Mouse (Mus musculus): ENCODE measurements around the gene Rab3d.

Gene Rab3d

GRCm38 (mm10) chr9:21938234-21938855 lies 20.4 kb upstream of the Rab3d start:
- DNase-seq (ENCODE audit: low spot score), result no peak

GRCm38 (mm10) chr9:21937711-21938175 lies 19.8 kb upstream of the Rab3d start:
- no peak for DNase-seq (ENCODE audit: low spot score)

- peak; percentile 99 for DNase-seq (ENCODE audit: low spot score)
These were observed 18.9 kb upstream of the Rab3d start, which contains the start of gene Plppr2 for GRCm38 (mm10) chr9:21936692-21937570. TSS of gene Plppr2 (plus strand) at chr9:21937033.

- no peak for DNase-seq (ENCODE audit: low spot score)
These were observed 17.6 kb upstream of the Rab3d start for GRCm38 (mm10) chr9:21935466-21936131.

GRCm38 (mm10) chr9:21934021-21934420 lies 16.0 kb upstream of the Rab3d start:
- no peak for DNase-seq (ENCODE audit: low spot score)

- DNase-seq (ENCODE audit: low spot score), result no peak
These were observed 14.6 kb upstream of the Rab3d start for GRCm38 (mm10) chr9:21932445-21933137.

- DNase-seq (ENCODE audit: low spot score), result no peak
These were observed 14.0 kb upstream of the Rab3d start for GRCm38 (mm10) chr9:21932006-21932405.

GRCm38 (mm10) chr9:21929208-21929607 lies 11.2 kb upstream of the Rab3d start:
- no peak for DNase-seq (ENCODE audit: low spot score)

GRCm38 (mm10) chr9:21927208-21927753 lies 9.3 kb upstream of the Rab3d start, which contains the start of the genes Ccdc159 and Tmem205:
TSS of gene Ccdc159 (plus strand) at chr9:21927471.
TSS of gene Tmem205 (minus strand) at chr9:21927556.
- peak; percentile 96 for DNase-seq (ENCODE audit: low spot score)

- no peak for DNase-seq (ENCODE audit: low spot score)
These were observed 8.8 kb upstream of the Rab3d start for GRCm38 (mm10) chr9:21926784-21927183.

- no peak for DNase-seq (ENCODE audit: low spot score)
These were observed 8.2 kb upstream of the Rab3d start for GRCm38 (mm10) chr9:21926155-21926554.

- DNase-seq (ENCODE audit: low spot score), result no peak
These were observed 7.5 kb upstream of the Rab3d start for GRCm38 (mm10) chr9:21925506-21925905.

GRCm38 (mm10) chr9:21925034-21925433 lies 7.0 kb upstream of the Rab3d start:
- no peak for DNase-seq (ENCODE audit: low spot score)

- DNase-seq (ENCODE audit: low spot score), result no peak
These were observed 6.1 kb upstream of the Rab3d start for GRCm38 (mm10) chr9:21924099-21924493.

- DNase-seq (ENCODE audit: low spot score), result no peak
These were observed 5.6 kb upstream of the Rab3d start for GRCm38 (mm10) chr9:21923490-21924098.

GRCm38 (mm10) chr9:21923036-21923435 lies 5.0 kb upstream of the Rab3d start:
- DNase-seq (ENCODE audit: low spot score), result no peak

GRCm38 (mm10) chr9:21918692-21919384 lies 846 bp upstream of the Rab3d start:
- DNase-seq (ENCODE audit: low spot score), result no peak

- no peak for DNase-seq (ENCODE audit: low spot score)
These were observed 428 bp downstream of the Rab3d start for GRCm38 (mm10) chr9:21917493-21918034.

GRCm38 (mm10) chr9:21916851-21917492 lies 1.0 kb downstream of the Rab3d start:
- no peak for DNase-seq (ENCODE audit: low spot score)

Data from retina, embryonic 14.5 days (tissue).